Mouse (Mus musculus) monocyte, adult 2 months (primary cell): Measurements from ENCODE around the gene Gm13271.
"Not testable (repeated sequence)": the region's sequence is repeated elsewhere in the genome, so short reads cannot be mapped to it uniquely, and the experiment has no call there.

Experiments
- DNase-seq, 2 experiments: peaks; one replicate each; pipeline ENCODE4 v3.0.0; 2022; ENCODE audit warnings: low spot score in 2 of 2, low read depth in 1 of 2

The Gm13271 gene

DNA sequence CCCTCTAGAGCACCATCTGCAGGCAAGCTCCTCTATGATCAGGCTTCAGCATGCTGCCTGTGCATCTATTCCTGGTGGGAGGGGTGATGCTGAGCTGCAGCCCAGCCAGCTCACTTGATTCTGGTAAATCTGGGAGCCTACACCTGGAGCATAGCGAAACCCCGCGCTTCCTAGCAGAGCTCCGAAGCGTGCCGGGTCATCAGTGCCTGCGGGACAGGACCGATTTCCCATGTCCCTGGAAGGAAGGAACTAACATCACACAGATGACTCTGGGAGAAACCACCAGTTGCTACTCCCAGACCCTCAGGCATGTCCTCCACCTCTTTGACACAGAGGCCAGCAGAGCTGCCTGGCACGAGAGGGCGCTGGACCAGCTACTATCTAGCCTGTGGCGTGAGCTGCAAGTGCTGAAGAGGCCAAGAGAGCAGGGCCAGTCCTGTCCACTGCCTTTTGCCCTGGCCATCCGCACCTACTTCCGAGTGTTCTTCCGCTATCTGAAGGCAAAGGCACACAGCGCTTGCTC, at the start of gene Gm13271:
Gm13271 (plus strand) TSS at position 51 of the 523 bp plus-strand sequence.
- DNase-seq = peak in 1 of 2 experiments; percentile 76

DNA sequence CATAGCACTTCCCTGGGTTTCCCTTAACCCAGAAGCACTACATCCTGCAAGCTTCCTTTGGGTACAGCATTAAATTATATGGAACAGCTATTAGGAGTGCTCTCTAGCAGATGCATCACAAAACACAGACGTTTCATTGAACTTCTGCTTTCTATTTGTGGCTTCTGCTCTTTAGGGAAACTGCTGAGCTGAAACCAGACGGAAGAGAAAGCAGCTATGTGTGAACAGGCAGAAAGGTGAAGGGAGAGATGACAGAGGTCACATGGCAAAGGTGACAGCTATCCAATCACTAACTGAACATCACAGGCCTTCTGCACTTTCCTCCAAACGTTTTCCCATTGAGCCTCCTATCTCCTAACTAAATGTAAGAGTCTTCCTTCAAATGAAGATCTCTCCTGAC, 48.7 kb upstream of the Gm13271 start:
- DNase-seq = no peak

DNA sequence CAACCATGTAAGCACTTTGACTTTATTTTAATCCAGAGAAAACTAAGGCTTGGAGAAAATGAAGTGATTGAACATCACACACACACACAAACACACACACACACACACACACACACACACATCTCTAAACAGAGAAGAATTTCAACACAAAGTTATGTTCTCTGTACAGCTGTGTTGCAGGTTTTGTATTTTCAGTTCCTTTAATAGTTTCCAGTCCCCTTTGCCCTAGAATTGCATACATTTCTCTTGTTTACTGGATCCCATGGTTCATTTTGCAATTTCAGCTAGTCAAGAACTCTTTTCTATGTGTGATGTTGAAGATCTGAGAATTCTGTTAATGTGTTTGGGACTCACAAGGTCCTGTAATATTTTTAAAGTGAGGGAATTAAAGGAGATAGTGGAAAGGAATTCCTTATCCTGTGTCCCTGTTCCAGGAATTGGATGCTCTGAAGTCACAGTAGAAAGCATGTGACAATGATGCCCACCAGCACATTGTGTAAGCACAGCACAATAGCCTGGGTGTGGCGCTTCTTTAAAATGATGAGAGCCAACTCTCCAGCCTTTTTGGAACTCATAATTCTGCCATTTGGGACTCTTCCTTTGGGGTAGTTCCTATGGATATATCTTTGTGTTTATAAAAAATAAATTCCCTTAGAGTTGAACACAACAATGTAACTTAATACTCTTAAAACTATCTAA, 47.4 kb upstream of the Gm13271 start:
- peak in 1 of 2 experiments; percentile 20 for DNase-seq

DNA sequence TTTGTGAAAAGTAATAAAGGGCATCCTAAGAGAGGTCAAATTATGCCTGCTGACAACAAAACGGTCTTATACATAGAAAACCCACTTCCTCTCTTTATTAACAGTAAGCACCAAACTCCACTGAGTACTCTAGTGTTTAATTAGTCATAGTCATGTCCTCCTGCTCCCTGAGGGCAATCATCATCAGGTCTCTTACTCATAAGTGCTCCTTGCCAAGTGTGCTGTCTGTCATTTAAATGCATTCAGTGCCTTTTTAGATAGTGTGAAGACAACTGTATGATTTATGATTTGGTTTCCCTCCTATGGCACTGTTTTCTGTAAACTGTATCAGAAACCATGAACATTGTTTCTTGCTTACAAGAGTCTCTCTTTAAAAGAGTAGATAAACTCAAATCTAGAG, 40.4 kb upstream of the Gm13271 start:
- DNase-seq = no peak

DNA sequence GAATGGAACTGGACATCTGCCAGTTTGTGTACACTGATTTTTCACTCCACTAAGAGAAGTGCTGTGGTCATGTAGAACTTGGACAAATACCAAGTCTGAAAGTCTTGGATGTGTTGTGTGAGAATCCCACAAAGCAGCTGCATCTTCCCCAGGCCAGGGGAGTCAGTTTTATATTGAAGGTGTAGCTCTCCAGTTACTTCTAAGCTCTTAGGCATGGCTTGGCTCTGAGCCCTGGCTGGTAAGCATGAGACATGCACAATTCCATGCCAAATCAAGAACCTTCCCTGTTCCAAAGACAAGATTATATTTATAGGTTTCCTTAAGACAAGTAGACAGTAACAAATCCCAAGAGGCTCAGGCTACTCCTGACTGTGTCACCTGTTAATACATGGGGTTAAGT, 39.6 kb upstream of the Gm13271 start:
- DNase-seq = no peak

DNA sequence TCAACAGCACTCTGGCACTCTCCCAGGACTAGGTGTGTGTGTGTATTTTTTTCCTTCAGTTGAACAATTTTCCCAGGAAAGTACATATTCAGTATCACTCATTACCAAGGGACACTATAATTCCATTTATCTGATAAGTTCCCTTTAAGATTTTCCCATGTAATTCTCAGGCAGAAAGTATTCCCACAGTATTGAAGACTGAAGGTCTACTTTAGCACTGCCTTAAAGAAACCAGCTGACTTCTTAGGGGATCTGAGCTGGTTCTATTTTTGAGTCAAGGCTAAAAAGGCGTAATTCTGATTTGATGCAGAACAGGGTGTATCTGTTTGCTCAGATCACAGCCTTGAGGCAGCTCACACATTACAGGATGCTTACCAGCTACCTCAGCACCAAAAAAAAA, 36.0 kb upstream of the Gm13271 start:
- DNase-seq = no peak

DNA sequence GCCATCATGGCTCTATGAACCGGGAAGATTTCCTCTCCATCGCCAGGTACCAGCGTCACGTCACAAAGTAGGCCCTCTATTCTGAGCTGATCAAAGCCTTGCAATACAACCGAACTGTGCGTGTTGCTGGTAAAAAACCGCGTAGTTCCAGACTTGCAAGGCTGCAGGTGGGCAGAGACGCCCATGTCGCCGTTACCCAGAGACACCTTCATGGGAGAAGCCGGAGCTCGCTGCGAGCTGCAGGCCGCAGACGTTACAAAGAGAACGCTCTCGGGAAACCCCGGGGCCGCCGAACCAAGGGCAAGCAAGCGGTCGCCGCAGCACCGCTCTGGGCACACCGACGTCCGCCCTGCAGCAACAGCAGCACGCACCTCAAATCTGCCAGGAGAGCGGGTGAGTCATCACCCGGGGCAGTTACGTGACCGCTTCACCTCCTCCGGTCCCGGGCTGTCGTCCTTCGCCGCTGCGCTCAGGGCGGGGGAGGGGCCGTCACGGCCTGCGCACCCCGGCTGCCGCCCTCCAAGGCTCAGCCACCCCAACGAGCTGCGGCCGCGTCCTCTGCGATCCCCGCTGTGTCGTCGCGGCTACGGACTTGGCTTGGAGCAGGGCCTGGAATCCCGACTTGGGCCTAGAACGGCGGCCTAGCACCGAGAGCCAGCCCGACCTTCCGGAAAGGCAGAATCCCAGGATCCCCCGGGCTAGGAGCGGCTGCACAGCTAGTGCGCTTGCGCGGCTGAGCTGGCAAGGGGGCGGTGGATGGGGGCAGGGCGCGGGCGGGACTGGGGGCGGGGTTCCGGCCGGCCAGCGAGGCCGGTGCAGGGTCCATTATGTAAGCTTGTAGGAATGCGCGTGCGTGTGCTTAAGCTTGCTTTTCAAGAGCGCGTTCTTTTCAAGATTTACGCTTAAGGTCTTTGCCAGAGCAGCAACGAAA, 32.6 kb upstream of the Gm13271 start, which contains the start of the genes Gm26566 and Klhl9:
Gm26566 (plus strand) TSS at position 15 of the 931 bp plus-strand sequence.
Klhl9 (minus strand) TSS at position 675 of the 931 bp plus-strand sequence.
- peak; percentile 67 to 78 for DNase-seq

DNA sequence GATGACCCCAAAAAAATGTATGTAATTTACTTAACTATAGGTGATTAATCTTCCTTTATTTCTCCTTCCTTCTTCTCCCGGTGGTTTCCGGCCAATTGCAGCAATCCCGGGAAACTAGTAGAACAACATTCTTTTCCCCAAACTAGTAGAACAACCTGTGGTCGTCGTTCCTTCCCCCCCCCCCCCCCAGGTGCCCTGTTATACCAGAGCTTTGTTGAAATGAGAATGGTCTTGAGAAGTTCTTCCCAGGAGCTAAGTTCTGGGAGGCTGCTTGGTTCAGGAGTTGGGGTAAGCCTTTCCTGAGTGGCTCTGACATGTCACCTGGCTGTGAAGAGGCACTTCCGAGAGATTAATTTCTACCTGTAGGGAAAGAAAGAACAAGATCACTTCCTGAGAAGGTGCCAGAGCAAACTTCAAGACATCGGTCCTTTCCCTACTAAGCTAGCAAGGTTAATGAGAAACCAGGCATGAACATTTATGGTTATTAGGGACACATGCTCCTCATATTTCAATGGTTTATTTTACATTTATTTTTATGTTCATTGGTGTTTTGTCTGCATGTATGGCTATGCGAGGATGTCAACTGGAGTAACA, 31.1 kb upstream of the Gm13271 start:
- DNase-seq = no peak

DNA sequence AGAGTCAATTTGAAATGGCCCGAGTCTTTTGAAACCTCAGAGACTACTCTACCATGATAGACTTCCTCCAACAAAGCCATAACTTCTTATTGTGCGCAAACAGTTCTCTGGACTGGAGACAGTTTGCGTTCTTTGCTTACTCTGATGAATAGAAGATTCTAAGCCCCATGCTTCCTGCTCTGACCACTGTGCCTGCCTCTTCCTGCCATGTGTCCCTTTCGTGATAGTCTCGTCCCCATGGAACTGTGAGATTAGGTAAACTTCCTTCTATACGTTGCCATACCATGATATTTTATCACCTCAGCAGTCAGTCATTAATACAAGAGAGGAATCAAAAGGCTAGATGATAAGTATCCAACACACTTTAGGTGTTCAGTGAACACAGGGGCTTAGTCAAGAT, 27.9 kb upstream of the Gm13271 start:
- no peak for DNase-seq

DNA sequence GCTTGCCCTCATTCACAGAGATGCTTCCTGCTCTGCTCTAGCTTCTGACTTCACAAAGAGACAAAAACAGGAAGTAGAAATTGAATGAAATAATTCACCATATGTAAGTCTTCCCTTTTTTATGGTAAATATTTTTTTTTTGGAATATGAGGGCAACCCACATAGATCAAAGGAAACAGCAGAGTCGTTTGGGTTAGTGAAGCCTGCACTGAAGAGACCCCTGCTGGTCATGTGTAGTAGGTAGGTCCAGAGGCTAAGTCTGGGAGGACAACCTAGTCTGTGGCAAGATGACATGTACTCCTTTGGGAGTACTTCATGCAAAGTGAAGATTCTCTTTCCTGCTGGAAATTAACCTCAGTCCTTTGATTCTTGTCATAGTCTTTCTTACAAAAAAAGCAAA, 27.3 kb upstream of the Gm13271 start:
- DNase-seq = no peak

DNA sequence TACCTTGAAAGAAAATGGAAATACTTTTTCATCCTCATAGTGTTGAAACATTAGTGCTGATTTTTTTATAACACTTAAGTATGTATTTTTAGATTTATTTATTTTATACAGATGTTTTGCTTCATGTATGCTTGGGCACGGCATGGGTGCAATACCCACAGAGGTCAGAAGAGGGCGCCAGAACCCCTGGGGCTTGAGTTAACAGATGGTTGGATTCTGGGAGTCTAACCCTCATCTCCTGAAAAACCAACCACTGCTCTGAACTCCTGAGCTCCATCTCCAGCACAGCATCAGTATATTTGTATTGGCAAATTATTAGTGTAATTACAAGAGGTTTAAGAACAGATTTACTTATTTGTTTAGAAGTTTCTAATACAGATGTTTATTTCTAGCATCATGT, 16.2 kb upstream of the Gm13271 start:
- DNase-seq = peak in 1 of 2 experiments; percentile 62

DNA sequence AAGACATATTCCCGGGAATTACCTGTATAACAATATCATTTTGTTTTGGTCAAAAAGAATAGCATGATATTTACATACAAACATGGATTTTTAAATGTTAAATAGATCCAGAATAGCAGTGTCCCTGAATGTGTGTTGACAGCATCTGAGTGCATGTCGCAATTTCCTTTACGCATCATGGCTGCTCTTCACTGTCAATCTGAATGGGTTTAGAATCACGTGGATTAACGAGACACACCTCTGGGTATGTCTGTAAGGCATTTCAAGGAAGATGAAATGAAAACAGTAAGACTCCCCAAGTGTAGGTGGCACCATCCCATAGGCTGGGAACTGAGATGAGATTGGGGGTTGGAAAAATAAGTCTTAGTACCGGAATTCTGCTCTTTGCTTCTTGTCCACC, 15.6 kb upstream of the Gm13271 start:
- DNase-seq = no peak

DNA sequence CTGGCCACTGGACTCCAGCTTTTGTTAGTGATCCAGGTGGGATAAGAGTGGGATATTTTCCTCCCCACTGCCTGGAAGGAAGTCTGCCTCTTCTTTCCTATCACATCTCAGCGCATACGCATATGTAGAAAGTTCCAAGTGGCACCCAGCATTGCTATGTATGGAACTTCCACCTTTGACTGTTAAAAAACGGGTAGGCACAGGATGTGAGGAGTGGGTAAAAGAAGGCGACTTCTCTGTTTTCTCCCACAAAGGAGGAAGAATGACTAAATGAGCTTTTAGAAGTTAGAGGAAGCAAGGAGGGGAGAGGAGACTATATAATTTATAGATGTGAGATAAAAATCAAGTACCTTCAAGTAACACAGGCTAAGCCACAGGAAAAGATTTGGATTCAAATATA, 13.2 kb upstream of the Gm13271 start:
- no peak for DNase-seq

DNA sequence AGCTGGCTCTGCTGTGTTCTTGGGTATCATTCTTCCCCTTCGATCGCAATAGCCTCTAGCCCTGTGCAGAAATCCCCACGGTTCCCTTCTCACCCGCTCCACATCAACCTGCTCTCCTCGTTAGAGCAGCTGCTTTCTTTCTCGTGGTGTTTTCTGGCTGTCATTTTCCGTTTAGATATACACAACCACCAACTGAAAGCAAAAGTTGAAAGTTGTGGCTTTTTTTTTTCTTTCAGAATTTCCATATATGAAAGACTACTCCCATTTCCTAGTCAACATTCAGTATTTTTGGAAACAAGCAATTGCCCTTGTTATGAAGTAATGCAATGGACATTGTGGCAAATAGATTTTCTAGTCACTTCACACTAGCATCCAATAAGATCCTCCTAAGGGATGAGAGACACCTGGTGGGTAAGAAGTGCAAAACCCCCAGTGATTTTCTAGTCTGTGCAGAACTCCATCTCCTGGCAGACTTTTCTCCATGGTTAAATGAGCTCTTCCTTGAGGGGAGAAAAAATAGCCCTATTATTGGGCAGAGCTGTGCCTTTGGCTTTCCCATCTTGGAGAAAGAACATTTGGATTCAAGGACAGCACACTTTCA, 11.8 kb upstream of the Gm13271 start:
- no peak for DNase-seq

DNA sequence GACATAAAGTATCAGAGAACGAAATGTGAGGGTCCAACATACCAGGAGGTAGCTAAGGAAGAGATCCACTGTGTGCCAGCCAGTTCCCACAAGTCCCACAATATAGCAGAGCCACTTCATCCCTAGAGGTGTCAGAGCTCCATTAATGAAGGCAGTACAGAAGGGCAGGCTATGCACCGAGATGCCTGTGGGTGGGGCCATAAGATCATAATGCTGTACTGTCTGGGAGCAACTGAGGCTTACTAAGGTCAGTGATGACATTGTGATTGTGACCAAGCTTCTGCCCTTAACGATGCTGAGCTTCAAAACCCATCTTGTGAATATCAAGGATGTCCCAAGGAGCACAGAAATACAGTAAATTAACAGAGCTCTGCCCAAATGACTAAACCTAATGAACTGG, 10.5 kb upstream of the Gm13271 start:
- no peak for DNase-seq

DNA sequence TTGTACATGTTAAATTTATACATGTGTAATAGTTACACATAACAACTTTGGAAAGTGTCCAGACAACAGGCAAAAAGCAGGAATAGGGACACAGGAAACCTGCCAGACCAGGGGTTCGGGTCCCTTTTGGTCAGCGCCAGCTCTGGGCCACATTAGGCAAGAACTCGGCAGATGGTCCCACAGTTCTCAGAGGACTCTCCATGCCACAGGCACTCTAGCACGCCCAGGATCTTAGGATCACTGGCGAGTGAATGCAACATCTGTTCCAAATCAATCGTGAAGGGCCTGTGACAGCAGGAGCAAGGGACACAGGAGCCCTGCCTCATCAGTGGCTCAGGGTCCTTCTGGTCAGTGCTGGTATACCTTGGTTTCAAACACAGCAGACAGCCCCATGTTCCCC, 4.7 kb upstream of the Gm13271 start:
- DNase-seq = no peak

DNA sequence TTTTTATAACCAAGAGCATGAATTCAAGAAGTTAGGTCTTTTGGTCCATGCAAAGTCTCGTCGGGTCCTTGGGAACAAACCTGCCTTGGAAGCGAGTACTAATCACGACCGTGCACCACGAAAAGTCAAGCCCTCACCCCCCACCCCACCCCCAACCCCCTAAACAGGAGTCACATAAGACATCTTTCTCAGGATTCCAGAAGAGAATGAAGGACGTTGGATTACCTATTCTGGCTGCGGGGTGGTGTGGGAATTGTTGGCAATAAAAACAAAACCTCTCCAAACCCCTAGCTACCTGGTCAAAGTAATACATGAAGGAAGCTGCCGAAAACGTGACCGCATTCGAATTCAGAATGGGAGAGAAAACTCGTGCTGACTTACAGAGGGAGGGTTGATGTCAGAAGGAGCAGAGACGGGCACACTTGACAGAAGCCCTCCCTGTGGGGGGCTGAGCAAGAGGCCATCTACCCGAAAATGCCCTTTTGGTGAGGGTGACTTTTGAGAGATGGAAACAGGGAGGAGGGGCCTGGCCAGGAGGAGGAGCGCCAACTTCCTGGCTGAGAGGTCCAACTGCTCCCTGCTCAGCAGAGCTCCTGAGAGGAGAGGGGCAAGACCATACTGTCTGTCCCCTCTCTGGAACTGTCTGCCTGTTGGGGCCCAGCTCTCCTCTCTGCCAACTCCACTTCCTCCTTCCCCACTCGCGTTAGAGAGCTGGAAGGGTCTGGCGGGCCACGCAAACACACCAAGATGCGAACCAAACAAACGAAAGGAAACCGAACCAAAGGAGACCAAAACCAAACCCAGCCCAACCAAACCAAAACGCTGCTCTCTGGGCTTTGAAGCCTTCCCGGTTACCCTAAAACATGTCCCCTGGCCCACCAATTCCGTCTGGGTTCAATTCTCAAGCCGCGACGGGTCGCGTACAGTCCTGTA, 2.2 kb downstream of the Gm13271 start:
- not testable (repeated sequence) for DNase-seq

DNA sequence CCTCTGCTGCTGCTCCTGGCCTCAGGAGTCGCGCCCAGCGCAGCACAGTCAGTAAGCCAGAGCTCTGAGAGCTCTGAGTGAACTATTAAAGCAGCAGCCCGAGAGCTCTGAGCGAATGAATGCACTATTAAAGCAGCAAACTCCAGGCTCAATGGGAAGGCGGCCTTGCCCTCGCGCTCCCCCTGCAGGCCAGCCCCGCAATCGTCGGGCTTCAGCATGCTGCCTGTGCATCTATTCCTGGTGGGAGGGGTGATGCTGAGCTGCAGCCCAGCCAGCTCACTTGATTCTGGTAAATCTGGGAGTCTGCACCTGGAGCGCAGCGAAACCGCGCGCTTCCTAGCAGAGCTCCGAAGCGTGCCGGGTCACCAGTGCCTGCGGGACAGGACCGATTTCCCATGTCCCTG, 3.0 kb downstream of the Gm13271 start:
- DNase-seq = peak; percentile 85 to 95

DNA sequence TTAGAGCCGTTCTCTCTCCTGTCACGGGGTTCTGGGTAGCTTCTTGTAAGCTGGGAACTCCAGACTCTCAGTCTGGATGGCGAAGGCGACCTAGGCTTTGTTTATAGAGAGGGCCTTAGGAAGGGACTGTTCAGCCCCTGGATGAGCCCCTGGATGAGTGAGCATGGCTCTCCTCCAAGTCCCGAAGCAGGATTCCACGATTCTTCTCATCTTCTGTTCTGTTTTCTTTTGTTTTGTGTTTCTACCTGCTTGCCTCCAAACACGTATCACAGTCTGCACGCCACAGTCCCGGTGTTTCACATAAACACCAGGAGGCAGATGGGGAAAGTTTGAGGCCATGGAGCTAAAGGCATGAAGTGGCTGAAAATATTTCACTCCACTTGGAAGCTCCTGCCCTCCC, 4.1 kb downstream of the Gm13271 start:
- not testable (repeated sequence) for DNase-seq
